Mouse (Mus musculus): ENCODE measurements around the gene Mttp.

Mttp gene

GRCm38 (mm10) chr3:138134528-138134927, 10.2 kb downstream of the Mttp start:
- no peak for DNase-seq (ENCODE audit: low spot score)

GRCm38 (mm10) chr3:138133916-138134315, 10.9 kb downstream of the Mttp start:
- DNase-seq (ENCODE audit: low spot score): no peak

GRCm38 (mm10) chr3:138133463-138133862, 11.3 kb downstream of the Mttp start:
- no peak for DNase-seq (ENCODE audit: low spot score)

- no peak for DNase-seq (ENCODE audit: low spot score)
These were observed 13.6 kb downstream of the Mttp start for GRCm38 (mm10) chr3:138131168-138131567.

DNA sequence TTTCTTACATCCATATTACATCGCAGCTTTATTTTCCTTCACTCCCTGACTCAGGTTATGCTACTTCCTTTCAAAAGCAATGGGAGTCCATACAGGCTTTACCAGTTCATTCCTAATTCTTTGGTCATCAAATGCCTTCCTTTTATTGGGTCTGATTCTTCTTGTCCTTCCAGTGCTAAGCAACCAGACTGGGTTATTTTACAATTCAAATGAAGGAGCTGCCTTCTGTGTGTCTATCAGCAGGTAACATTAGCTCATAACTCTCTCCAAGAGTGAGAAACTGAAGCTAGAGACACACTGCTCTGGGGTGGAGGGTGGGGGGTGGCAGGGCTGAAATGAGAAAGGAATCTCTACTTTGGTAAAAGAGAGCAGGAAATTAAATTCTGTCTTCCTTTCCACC, 14.1 kb downstream of the Mttp start:
- DNase-seq (ENCODE audit: low spot score): no peak

DNA sequence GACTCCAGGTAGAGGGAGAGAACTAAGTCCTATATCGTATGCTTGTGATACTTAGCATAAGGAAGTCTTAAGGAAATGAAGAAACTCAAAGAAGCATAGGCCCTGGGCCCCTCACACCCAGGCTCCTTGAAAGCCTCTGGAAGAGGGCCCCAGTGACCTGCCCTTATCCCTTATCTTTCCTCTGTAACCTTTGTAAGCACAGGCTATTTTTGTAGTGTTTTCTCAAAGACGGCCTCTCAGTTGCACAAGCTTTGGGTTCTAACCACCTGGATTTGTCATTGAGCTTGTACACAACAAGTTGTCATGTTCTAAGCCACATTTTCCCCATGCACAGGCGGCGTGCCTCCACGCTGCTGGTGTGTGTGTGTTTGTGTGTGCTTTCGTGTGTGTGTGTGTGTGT, 15.7 kb downstream of the Mttp start:
- DNase-seq (ENCODE audit: low spot score): no peak

GRCm38 (mm10) chr3:138123842-138124241, 20.9 kb downstream of the Mttp start:
- DNase-seq (ENCODE audit: low spot score): no peak

DNA sequence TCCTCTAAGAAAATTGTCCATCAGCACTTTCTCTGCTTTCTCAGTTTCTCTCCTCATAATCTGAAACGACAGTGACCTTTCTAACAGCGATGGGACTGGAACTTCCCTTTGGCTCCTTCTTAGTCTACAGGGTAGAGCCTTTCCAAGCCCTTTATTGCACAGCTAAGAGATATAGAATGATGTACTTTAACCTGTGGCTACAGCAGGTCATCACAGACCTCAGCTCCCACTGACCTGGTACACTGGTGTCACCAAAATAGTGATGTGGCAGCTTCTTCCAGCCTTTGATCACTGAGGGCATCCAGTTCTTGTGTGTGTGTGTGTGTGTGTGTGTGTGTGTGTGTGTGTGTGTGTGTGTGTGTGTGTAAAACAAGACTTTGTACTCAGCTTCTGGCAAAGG, 23.3 kb downstream of the Mttp start:
- no peak for DNase-seq (ENCODE audit: low spot score)

DNA sequence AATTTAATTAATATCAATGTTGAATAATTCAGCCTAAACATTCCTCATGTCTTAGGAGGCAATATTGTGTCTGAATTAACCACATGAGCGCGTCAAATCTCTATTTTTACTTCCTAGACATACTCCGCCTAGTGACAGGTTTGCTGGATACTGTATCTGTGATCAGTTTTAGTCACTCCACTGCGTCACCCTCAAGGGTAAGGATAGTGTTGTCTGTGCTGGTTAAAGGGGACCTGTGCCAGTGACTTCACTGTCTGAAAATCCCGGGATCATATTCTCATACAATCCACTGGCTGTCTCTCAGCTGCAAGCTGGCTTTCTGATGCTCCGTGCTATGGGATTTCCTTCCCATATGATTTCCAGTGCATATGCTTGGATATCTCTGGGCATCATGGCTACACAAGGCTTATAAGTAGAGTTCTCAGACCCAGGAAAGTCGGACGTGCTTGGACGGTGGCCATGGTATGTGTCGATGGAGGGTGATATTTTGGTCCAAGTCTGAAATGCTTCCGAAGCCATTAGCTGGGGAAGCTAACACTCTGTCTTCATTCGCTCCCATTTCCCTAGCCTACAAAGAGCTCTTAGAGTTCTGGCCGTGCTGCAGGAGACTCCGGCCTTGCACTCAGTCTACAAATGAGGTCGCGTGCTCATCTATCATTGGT, 25.2 kb downstream of the Mttp start:
- DNase-seq (ENCODE audit: low spot score): no peak

GRCm38 (mm10) chr3:138118831-138119230, 25.9 kb downstream of the Mttp start:
- DNase-seq (ENCODE audit: low spot score): no peak

- no peak for DNase-seq (ENCODE audit: low spot score)
These were observed 26.4 kb downstream of the Mttp start for GRCm38 (mm10) chr3:138118392-138118791.

DNA sequence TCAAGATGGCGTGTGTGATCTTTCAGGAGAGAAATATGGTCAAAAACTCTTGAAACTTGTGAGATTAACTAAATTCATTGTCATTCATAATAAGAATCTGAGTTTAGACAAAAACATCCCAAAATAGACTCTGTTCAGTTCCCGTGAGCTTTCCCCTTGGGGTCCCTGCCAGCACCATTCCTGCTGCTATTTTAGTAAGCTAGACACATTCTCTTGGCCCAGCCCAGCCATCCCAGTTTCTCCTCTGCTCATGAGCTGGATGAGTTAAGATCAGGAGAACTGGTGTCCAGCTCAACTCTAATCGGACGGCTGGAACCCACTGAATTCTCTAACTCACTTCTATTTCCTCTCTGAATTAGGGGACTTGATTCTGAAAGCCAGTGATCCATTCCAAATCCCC, 27.9 kb downstream of the Mttp start:
- no peak for DNase-seq (ENCODE audit: low spot score)

DNA sequence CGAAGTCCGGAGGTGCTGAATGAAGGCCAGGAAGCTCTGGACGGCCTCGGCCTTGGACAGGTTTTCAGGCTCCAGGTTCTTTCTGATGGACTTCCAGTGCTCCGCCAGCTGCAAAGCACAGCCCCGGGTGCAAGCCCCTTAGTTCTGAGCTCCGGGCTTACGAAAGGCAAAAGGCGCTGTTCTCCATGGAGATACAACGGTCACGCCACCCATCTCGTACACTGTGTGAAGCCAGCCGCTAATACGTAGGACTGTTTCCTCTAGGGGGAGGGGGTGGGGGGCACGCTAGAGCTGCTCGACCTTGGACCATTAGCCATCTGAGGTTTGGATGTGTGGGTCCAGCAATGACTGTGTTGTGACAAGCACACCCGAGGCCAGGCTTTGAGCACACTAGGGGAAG, 30.7 kb downstream of the Mttp start:
- no peak for DNase-seq (ENCODE audit: low spot score)

GRCm38 (mm10) chr3:138110910-138111782, 33.6 kb downstream of the Mttp start:
- DNase-seq (ENCODE audit: low spot score): no peak

- DNase-seq (ENCODE audit: low spot score): no peak
These were observed 37.9 kb downstream of the Mttp start for GRCm38 (mm10) chr3:138106887-138107286.

- no peak for DNase-seq (ENCODE audit: low spot score)
These were observed 39.7 kb downstream of the Mttp start for GRCm38 (mm10) chr3:138105056-138105455.

DNA sequence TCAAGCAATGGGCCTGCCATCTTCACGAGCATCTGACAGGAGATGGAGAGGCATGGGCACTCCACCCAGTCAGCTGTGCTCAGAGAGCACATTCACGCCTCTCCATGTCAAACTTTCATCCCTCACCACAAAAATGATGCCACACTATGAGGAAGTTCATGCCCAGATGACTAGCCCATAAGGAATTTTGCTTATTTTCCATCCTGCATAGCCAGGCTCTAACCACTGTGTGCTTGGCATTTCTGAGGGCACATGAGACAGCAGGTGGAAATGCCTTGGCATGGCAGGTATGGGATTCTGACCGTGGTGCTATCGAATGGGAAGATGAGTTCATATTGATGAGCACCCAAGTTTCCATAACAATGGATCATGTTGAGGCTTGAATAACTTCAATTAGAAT, 41.1 kb downstream of the Mttp start:
- DNase-seq (ENCODE audit: low spot score): no peak

- DNase-seq (ENCODE audit: low spot score): no peak
These were observed 42.8 kb downstream of the Mttp start for GRCm38 (mm10) chr3:138101936-138102335.

GRCm38 (mm10) chr3:138097718-138098117, 47.0 kb downstream of the Mttp start:
- no peak for DNase-seq (ENCODE audit: low spot score)

DNA sequence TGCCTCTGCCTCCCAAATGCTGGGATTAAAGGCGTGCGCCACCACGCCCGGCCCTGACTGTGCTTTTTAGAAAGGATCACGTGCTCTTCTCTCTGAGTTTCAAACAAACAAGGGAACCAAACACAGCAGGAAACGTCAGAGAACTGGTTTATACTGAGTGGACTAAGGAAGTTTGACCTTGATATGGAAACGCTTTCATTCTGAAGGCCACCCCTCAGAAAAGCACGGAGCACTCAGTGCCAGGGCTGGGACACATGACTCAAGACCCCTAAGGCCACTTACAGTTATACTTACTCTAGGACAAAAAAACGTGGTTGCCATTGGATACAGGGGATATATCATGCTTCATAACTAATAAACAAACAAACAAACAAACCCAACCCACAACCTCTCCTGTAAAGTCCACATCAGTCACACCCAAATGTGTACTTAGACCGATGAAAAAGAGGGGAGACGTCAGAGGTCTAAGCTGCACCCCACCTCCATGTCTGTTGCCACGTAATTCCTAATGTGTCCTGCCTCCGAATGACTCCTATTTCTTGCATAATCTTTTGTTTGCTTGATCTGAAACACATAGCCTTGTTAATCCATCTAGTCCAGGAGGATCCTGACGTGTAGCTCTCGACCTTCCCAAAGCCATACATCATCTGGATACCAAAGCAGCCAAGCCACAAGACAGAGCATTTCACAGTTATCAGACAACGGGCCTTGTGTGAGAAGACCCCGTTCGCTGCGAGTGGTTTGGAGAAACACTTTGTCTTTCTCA, 48.3 kb downstream of the Mttp start:
- DNase-seq (ENCODE audit: low spot score): no peak

- DNase-seq (ENCODE audit: low spot score): no peak
These were observed 49.0 kb downstream of the Mttp start for GRCm38 (mm10) chr3:138095718-138096117.

DNA sequence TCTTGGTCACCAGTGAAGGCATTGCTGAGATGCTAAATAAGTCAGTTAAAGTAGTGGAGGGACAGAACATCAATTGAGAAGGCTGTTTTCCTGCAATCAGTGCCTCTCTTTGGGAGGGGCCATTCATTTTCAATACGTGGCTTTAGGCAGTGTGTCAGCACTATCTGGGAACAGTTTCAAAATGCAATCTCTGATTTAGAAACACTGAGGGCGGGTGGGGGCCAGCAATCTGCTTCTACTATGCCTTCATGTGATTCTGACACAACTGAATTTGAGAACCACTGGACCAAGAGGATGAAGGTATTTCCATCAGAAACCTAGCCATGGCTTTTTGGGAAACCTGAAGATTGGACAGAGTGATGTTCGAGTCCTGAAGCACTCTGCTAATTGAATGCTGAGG, 49.5 kb downstream of the Mttp start:
- DNase-seq (ENCODE audit: low spot score): peak; percentile 8

- DNase-seq (ENCODE audit: low spot score): no peak
These were observed 60.9 kb downstream of the Mttp start for GRCm38 (mm10) chr3:138083896-138084295.

Data from urinary bladder, postnatal 14 days (tissue).